Mouse (Mus musculus): ENCODE measurements around the gene Spop. TPM values are rescaled to one million over a fixed set of nuclear protein-coding genes. Genes with fewer than 3 reads are reported as not detected.

The Spop gene
- polyA plus RNA-seq, 1 experiment from 2014 or later: 199 TPM

GRCm38 (mm10) chr11:95445371-95445770 is 31.5 kb downstream of the Spop start:
- H3K27ac ChIP-seq: no peak overlapping the region
- WGBS: 8% methylated on average over 2 of the region's 2 CpGs
- no peak overlapping the region for H3K4me3 ChIP-seq (replicated peaks)

GRCm38 (mm10) chr11:95446580-95447305 is 32.9 kb downstream of the Spop start:
- ATAC-seq: no peak
- peaks cover under 1% of the 10 kb centered on the region; the same call in 1 of the 2 replicates for H3K36me3 ChIP-seq
- no peak overlapping the region for H3K9ac ChIP-seq (replicated peaks)
- H3K27ac ChIP-seq: no peak overlapping the region
- H3K4me2 ChIP-seq (replicated peaks): no peak overlapping the region
- peaks cover 20% of the 10 kb centered on the region for H3K4me1 ChIP-seq (replicated peaks)
- H3K9me3 ChIP-seq: no peaks in the 10 kb centered on the region
- H3K4me3 ChIP-seq (replicated peaks): no peak overlapping the region
- no peaks in the 10 kb centered on the region for H3K27me3 ChIP-seq
- 95% methylated on average over 6 of the region's 6 CpGs for WGBS

More at GRCm38 (mm10) chr11:95445371-95445770, 31.5 kb downstream of the Spop start:
- H3K4me1 ChIP-seq (replicated peaks): peaks cover 20% of the 10 kb centered on the region
- no peak overlapping the region for H3K9ac ChIP-seq (replicated peaks)
- no peaks in the 10 kb centered on the region for H3K36me3 ChIP-seq
- H3K4me2 ChIP-seq (replicated peaks): no peak overlapping the region
- no peaks in the 10 kb centered on the region for H3K27me3 ChIP-seq
- H3K9me3 ChIP-seq: no peaks in the 10 kb centered on the region
- no peak for ATAC-seq

GRCm38 (mm10) chr11:95448346-95448745 is 34.5 kb downstream of the Spop start:
- Histone ChIP-seq H3K27ac (no peak overlapping the region), H3K4me3 (replicated peaks) (no peak overlapping the region), H3K9ac (replicated peaks) (no peak overlapping the region), H3K36me3 (peaks cover 3% of the 10 kb centered on the region; the same call in 1 of the 2 replicates), H3K9me3 (no peaks in the 10 kb centered on the region), H3K4me2 (replicated peaks) (no peak overlapping the region), H3K4me1 (replicated peaks) (peaks cover 20% of the 10 kb centered on the region), H3K27me3 (no peaks in the 10 kb centered on the region)
- 21% methylated on average over 3 of the region's 3 CpGs for WGBS
- no peak for ATAC-seq

DNA sequence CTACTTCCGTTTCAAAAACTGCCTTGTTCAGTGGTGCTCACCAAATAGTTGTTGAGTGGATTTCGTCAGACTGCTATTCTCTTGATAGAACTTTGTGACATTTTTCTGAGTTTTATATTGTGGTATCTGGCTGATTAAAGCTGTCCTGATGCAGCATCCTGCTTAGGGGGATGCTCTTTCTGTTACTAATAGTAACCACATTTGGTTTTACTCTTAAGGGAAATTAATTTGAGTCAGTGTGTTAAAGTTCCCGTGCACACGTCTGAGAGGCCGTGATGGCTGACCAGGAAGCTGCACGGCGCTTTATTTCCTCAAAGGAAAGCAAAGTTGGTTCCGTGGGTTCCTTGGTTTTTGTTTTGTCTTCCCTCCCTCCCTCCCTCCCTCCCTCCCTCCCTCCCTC is 41.5 kb downstream of the Spop start:
- Histone ChIP-seq H3K27me3 (no peaks in the 10 kb centered on the region), H3K27ac (no peak overlapping the region), H3K36me3 (peaks cover 3% of the 10 kb centered on the region; the same call in 1 of the 2 replicates), H3K4me3 (replicated peaks) (no peak overlapping the region), H3K4me1 (replicated peaks) (no peaks in the 10 kb centered on the region), H3K9me3 (no peaks in the 10 kb centered on the region), H3K4me2 (replicated peaks) (no peak overlapping the region), H3K9ac (replicated peaks) (no peak overlapping the region)
- ATAC-seq: no peak
- 68% methylated on average over 8 of the region's 8 CpGs for WGBS

GRCm38 (mm10) chr11:95460872-95461271 is 47.0 kb downstream of the Spop start:
- no peak overlapping the region for H3K27ac ChIP-seq
- no peaks in the 10 kb centered on the region for H3K27me3 ChIP-seq
- no peak overlapping the region for H3K4me3 ChIP-seq (replicated peaks)
- WGBS: 86% methylated on average over 2 of the region's 2 CpGs
- no peak overlapping the region for H3K9ac ChIP-seq (replicated peaks)
- H3K4me1 ChIP-seq (replicated peaks): no peaks in the 10 kb centered on the region
- no peak for ATAC-seq
- H3K9me3 ChIP-seq: no peaks in the 10 kb centered on the region
- H3K4me2 ChIP-seq (replicated peaks): no peak overlapping the region
- H3K36me3 ChIP-seq: no peaks in the 10 kb centered on the region

- Histone ChIP-seq H3K9me3 (no peaks in the 10 kb centered on the region), H3K9ac (replicated peaks) (no peak overlapping the region), H3K4me1 (replicated peaks) (no peaks in the 10 kb centered on the region), H3K36me3 (no peaks in the 10 kb centered on the region), H3K4me2 (replicated peaks) (no peak overlapping the region), H3K27me3 (no peaks in the 10 kb centered on the region), H3K27ac (no peak overlapping the region), H3K4me3 (replicated peaks) (no peak overlapping the region)
- WGBS: 91% methylated on average over 3 of the region's 3 CpGs
- no peak for ATAC-seq
Measured at GRCm38 (mm10) chr11:95462168-95462567, 48.3 kb downstream of the Spop start.

GRCm38 (mm10) chr11:95467731-95468130 is 53.9 kb downstream of the Spop start:
- no peaks in the 10 kb centered on the region for H3K4me1 ChIP-seq (replicated peaks)
- H3K27me3 ChIP-seq: no peaks in the 10 kb centered on the region
- no peak overlapping the region for H3K9ac ChIP-seq (replicated peaks)
- H3K4me2 ChIP-seq (replicated peaks): no peak overlapping the region
- H3K27ac ChIP-seq: no peak overlapping the region
- no peak for ATAC-seq
- H3K9me3 ChIP-seq: no peaks in the 10 kb centered on the region
- WGBS: 81% methylated on average over 1 of the region's 1 CpGs
- H3K36me3 ChIP-seq: peaks cover 11% of the 10 kb centered on the region
- no peak overlapping the region for H3K4me3 ChIP-seq (replicated peaks)

DNA sequence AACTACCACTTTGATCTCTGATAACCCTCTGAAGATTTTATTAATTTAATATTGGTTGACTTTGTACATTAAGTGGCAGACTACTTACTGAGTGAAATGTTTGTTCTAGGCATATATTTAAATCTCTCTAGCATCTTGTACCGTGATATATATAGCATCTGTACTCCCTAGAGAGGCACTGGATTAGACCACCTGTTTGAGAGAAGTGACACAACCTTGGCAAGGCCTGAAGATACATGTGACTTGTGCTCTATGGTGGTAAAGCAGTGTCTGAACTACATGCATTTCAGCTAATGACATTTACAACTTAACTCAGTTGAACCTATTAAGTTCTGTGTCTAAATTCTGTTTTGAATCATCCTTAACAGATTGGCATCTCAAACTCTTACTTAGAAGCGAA is 59.1 kb downstream of the Spop start:
- H3K4me1 ChIP-seq (replicated peaks): no peaks in the 10 kb centered on the region
- H3K9ac ChIP-seq (replicated peaks): no peak overlapping the region
- H3K27me3 ChIP-seq: no peaks in the 10 kb centered on the region
- no peak overlapping the region for H3K4me3 ChIP-seq (replicated peaks)
- peaks cover 46% of the 10 kb centered on the region for H3K36me3 ChIP-seq
- no peak for ATAC-seq
- WGBS: 91% methylated on average over 2 of the region's 2 CpGs
- no peak overlapping the region for H3K27ac ChIP-seq
- H3K4me2 ChIP-seq (replicated peaks): no peak overlapping the region
- no peaks in the 10 kb centered on the region for H3K9me3 ChIP-seq

DNA sequence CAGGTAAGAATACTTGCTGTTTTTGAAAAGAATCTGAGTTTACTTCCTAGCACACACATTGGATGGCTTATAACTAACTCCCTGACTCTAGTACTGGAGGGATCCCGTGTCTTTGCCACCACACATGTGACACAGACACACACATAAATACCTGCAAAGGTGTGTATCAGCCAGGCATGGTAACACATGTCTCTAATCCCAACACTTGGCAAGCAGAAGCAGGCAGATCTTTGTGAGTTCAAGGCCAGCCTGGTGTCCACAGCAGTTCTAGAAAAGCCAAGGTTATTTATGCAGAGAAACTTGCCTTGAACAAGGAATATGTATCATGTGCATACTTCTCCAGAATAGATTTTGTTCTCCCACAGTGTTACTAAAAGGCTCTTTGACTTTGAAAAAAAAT is 59.6 kb downstream of the Spop start:
- Histone ChIP-seq H3K9me3 (no peaks in the 10 kb centered on the region), H3K27me3 (no peaks in the 10 kb centered on the region), H3K4me1 (replicated peaks) (no peaks in the 10 kb centered on the region), H3K4me3 (replicated peaks) (no peak overlapping the region), H3K4me2 (replicated peaks) (no peak overlapping the region), H3K36me3 (peaks cover 46% of the 10 kb centered on the region), H3K27ac (no peak overlapping the region), H3K9ac (replicated peaks) (no peak overlapping the region)
- WGBS: 97% methylated on average over 1 of the region's 1 CpGs
- no peak for ATAC-seq

DNA sequence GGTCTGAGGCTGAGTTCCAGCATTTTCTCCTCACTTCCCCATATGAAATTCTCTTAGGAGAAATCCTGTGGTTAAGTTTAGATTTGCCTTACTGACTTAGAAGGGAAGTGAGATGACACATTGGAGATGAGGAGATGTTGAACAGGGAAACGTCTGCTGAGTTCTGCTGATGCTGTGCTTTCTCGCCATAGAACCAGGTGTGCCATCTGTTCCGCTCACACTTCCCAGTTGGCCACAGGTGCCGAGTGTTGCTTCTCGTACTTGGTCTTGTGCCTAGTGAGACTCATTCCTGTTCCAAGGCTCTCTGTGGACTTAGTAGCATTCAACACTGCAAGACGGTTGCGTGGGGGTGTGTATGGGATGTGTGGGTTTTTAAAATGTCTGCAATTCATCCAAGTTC is 62.4 kb downstream of the Spop start:
- Histone ChIP-seq H3K9ac (replicated peaks) (no peak overlapping the region), H3K27ac (no peak overlapping the region), H3K9me3 (no peaks in the 10 kb centered on the region), H3K27me3 (no peaks in the 10 kb centered on the region), H3K4me3 (replicated peaks) (no peak overlapping the region), H3K36me3 (peaks cover 48% of the 10 kb centered on the region), H3K4me1 (replicated peaks) (no peaks in the 10 kb centered on the region), H3K4me2 (replicated peaks) (no peak overlapping the region)
- 93% methylated on average over 7 of the region's 7 CpGs for WGBS
- ATAC-seq: no peak

- Histone ChIP-seq H3K9ac (replicated peaks) (no peak overlapping the region), H3K4me3 (replicated peaks) (no peak overlapping the region), H3K4me2 (replicated peaks) (no peak overlapping the region), H3K27ac (no peak overlapping the region), H3K9me3 (no peaks in the 10 kb centered on the region), H3K36me3 (peaks cover 51% of the 10 kb centered on the region), H3K4me1 (replicated peaks) (no peaks in the 10 kb centered on the region), H3K27me3 (no peaks in the 10 kb centered on the region)
- 81% methylated on average over 4 of the region's 4 CpGs for WGBS
- no peak for ATAC-seq
Measured at GRCm38 (mm10) chr11:95479458-95479857, 65.6 kb downstream of the Spop start.

GRCm38 (mm10) chr11:95480662-95481061 is 66.8 kb downstream of the Spop start:
- WGBS: 88% methylated on average over 4 of the region's 4 CpGs
- Histone ChIP-seq H3K9ac (replicated peaks) (no peak overlapping the region), H3K36me3 (peaks cover 50% of the 10 kb centered on the region), H3K4me1 (replicated peaks) (no peaks in the 10 kb centered on the region), H3K4me3 (replicated peaks) (no peak overlapping the region), H3K27ac (no peak overlapping the region), H3K9me3 (no peaks in the 10 kb centered on the region), H3K4me2 (replicated peaks) (no peak overlapping the region), H3K27me3 (no peaks in the 10 kb centered on the region)
- no peak for ATAC-seq

- Histone ChIP-seq H3K4me3 (replicated peaks) (no peak overlapping the region), H3K27me3 (no peaks in the 10 kb centered on the region), H3K9ac (replicated peaks) (no peak overlapping the region), H3K4me2 (replicated peaks) (no peak overlapping the region), H3K27ac (no peak overlapping the region), H3K36me3 (peaks cover 78% of the 10 kb centered on the region), H3K4me1 (replicated peaks) (no peaks in the 10 kb centered on the region), H3K9me3 (no peaks in the 10 kb centered on the region)
- WGBS: 97% methylated on average over 18 of the region's 18 CpGs
- no peak for ATAC-seq
Measured at GRCm38 (mm10) chr11:95485634-95486033, 71.8 kb downstream of the Spop start.

Data from midbrain, embryonic 13.5 days (tissue).